Mouse (Mus musculus): ENCODE results near the gene Fam167b. TPM values are rescaled to one million over a fixed set of nuclear protein-coding genes. Genes with fewer than 3 reads are reported as not detected.
A peak's percentile ranks its signal among the peaks of the same experiment; 100 is the strongest.

Gene Fam167b
- total and polyA plus RNA-seq, 3 experiments, result 0.81 to 1.8 TPM; not detected in 1

GRCm38 (mm10) chr4:129584370-129584769 is 6.0 kb upstream of the Fam167b start:
- no peak overlapping the region; the same call in 1 of the 2 replicates for H3K9ac ChIP-seq (ENCODE audit: low read depth, low read length)
- H3K4me3 ChIP-seq, result peak overlapping the region; percentile 64; the same call in 1 of the 2 replicates
- no peaks in the 10 kb centered on the region for H3K36me3 ChIP-seq (ENCODE audit: control insufficient read depth, insufficient read depth, low read length)
- H3K79me2 ChIP-seq (replicated peaks; ENCODE audit: control insufficient read depth, insufficient read depth, low read length), result no peaks in the 10 kb centered on the region
- intact Hi-C loops (cut with DNase I), result loop anchor here (2.0 kb wide), 1 partner anchor 24 kb away; no protein-coding TSS in a partner anchor
- TF ChIP-seq EP300 (IDR thresholded peaks at IDR 0.05; ENCODE audit: insufficient read depth, low read depth, low read length) (no peak), POLR2A (IDR thresholded peaks at IDR 0.05; ENCODE audit: insufficient read depth, low read depth, low read length) (no peak), CTCF (IDR thresholded peaks at IDR 0.05) (no peak)
- DNase-seq, result no peak
- H3K4me1 ChIP-seq (ENCODE audit: control insufficient read depth, insufficient read depth, low read length), result 0 out of 2 replicates have a peak, but pooled peaks cover 2% of the 10 kb centered on the region
- 77% methylated on average over 1 of the region's 1 CpGs for WGBS
- H3K27me3 ChIP-seq (ENCODE audit: control insufficient read depth, insufficient read depth, low read length), result no peaks in the 10 kb centered on the region
- peak overlapping the region; percentile 58 for H3K27ac ChIP-seq

DNA sequence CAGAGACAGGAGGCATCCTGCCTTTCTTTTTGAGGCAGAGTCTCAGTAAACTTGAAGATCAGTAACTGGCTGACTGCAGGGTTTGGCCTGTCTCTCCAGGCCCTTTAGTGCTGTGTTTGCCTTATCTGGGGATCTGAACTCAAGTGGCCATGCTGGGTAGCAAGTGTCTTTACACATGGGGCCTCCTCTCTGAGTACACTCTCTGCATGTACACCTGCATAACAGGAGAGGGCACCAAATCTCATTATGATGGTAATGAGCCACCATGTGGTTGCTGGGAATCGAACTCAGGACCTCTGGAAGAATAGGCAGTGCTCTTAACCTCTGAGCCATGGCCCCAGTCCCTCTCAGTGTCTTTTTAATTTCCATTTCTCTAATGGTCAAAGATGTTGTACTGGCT is 3.9 kb upstream of the Fam167b start:
- no peak; the same call in 1 of the 2 replicates for TF ChIP-seq CTCF (IDR thresholded peaks at IDR 0.05)
- no peak for TF ChIP-seq POLR2A (IDR thresholded peaks at IDR 0.05; ENCODE audit: insufficient read depth, low read depth, low read length)
- no peak for TF ChIP-seq EP300 (IDR thresholded peaks at IDR 0.05; ENCODE audit: insufficient read depth, low read depth, low read length)
- intact Hi-C loops (cut with DNase I), result no loop called here

GRCm38 (mm10) chr4:129580347-129580746 is 2.0 kb upstream of the Fam167b start:
- no peak overlapping the region for H3K9ac ChIP-seq (ENCODE audit: low read depth, low read length)
- no peaks in the 10 kb centered on the region for H3K79me2 ChIP-seq (replicated peaks; ENCODE audit: control insufficient read depth, insufficient read depth, low read length)
- no peaks in the 10 kb centered on the region for H3K36me3 ChIP-seq (ENCODE audit: control insufficient read depth, insufficient read depth, low read length)
- no peak overlapping the region; the same call in 1 of the 2 replicates for H3K27ac ChIP-seq
- H3K4me3 ChIP-seq, result no peak overlapping the region
- intact Hi-C loops (cut with DNase I), result no loop called here
- H3K27me3 ChIP-seq (ENCODE audit: control insufficient read depth, insufficient read depth, low read length), result no peaks in the 10 kb centered on the region
- DNase-seq, result no peak
- H3K4me1 ChIP-seq (ENCODE audit: control insufficient read depth, insufficient read depth, low read length), result peaks cover 7% of the 10 kb centered on the region
- TF ChIP-seq EP300 (IDR thresholded peaks at IDR 0.05; ENCODE audit: insufficient read depth, low read depth, low read length), result no peak
- 43% methylated on average over 7 of the region's 7 CpGs for WGBS

More for the DNA sequence above, 3.9 kb upstream of the Fam167b start:
- no peak overlapping the region for H3K4me3 ChIP-seq
- no peaks in the 10 kb centered on the region for H3K36me3 ChIP-seq (ENCODE audit: control insufficient read depth, insufficient read depth, low read length)
- H3K9ac ChIP-seq (ENCODE audit: low read depth, low read length), result no peak overlapping the region
- H3K27me3 ChIP-seq (ENCODE audit: control insufficient read depth, insufficient read depth, low read length), result no peaks in the 10 kb centered on the region
- 85% methylated on average over 1 of the region's 1 CpGs for WGBS
- peaks cover 7% of the 10 kb centered on the region for H3K4me1 ChIP-seq (ENCODE audit: control insufficient read depth, insufficient read depth, low read length)
- H3K79me2 ChIP-seq (replicated peaks; ENCODE audit: control insufficient read depth, insufficient read depth, low read length), result no peaks in the 10 kb centered on the region
- H3K27ac ChIP-seq, result no peak overlapping the region
- DNase-seq, result no peak

DNA sequence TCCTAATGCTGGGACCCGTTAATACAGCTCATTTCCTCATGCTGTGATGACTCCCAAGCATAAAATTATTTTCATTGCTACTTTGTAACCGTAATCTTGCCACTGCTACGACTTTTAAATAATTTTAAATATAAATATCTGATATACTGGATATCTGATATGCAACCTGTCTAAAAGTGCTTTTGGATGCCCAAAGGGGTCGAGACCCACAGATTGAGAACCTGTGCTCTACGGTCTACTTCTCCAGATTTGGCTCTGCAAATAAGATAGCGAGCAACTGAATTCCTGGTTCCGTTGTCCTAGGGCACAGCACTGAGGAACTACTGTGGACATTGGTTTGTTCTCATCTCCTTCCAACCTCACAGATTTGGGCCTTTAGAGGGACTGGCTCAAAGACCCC is 661 bp downstream of the Fam167b start:
- H3K79me2 ChIP-seq (replicated peaks; ENCODE audit: control insufficient read depth, insufficient read depth, low read length), result no peaks in the 10 kb centered on the region
- 66% methylated on average over 7 of the region's 7 CpGs for WGBS
- TF ChIP-seq POLR2A (IDR thresholded peaks at IDR 0.05; ENCODE audit: insufficient read depth, low read depth, low read length), result no peak
- TF ChIP-seq CTCF (IDR thresholded peaks at IDR 0.05), result no peak
- TF ChIP-seq EP300 (IDR thresholded peaks at IDR 0.05; ENCODE audit: insufficient read depth, low read depth, low read length), result no peak
- no peak for DNase-seq
- no peaks in the 10 kb centered on the region for H3K36me3 ChIP-seq (ENCODE audit: control insufficient read depth, insufficient read depth, low read length)
- H3K27ac ChIP-seq, result no peak overlapping the region
- H3K9ac ChIP-seq (ENCODE audit: low read depth, low read length), result no peak overlapping the region
- H3K4me1 ChIP-seq (ENCODE audit: control insufficient read depth, insufficient read depth, low read length), result peaks cover 7% of the 10 kb centered on the region
- no peaks in the 10 kb centered on the region for H3K27me3 ChIP-seq (ENCODE audit: control insufficient read depth, insufficient read depth, low read length)
- no peak overlapping the region for H3K4me3 ChIP-seq
- intact Hi-C loops (cut with DNase I), result no loop called here

GRCm38 (mm10) chr4:129576863-129577491 is 1.4 kb downstream of the Fam167b start:
- Histone ChIP-seq H3K4me1 (ENCODE audit: control insufficient read depth, insufficient read depth, low read length) (peaks cover 7% of the 10 kb centered on the region), H3K4me3 (no peak overlapping the region), H3K27me3 (ENCODE audit: control insufficient read depth, insufficient read depth, low read length) (no peaks in the 10 kb centered on the region), H3K27ac (no peak overlapping the region), H3K36me3 (ENCODE audit: control insufficient read depth, insufficient read depth, low read length) (no peaks in the 10 kb centered on the region), H3K79me2 (replicated peaks; ENCODE audit: control insufficient read depth, insufficient read depth, low read length) (no peaks in the 10 kb centered on the region), H3K9ac (ENCODE audit: low read depth, low read length) (peak overlapping the region; percentile 40)
- intact Hi-C loops (cut with DNase I), result no loop called here
- TF ChIP-seq CTCF (IDR thresholded peaks at IDR 0.05) (peak; percentile 77), EP300 (IDR thresholded peaks at IDR 0.05; ENCODE audit: insufficient read depth, low read depth, low read length) (0 out of 2 replicates have a peak, but pooled peaks have one; percentile 31), POLR2A (IDR thresholded peaks at IDR 0.05; ENCODE audit: insufficient read depth, low read depth, low read length) (no peak)
- WGBS, result 25% methylated on average over 21 of the region's 21 CpGs
- DNase-seq, result peak; percentile 69 to 72

DNA sequence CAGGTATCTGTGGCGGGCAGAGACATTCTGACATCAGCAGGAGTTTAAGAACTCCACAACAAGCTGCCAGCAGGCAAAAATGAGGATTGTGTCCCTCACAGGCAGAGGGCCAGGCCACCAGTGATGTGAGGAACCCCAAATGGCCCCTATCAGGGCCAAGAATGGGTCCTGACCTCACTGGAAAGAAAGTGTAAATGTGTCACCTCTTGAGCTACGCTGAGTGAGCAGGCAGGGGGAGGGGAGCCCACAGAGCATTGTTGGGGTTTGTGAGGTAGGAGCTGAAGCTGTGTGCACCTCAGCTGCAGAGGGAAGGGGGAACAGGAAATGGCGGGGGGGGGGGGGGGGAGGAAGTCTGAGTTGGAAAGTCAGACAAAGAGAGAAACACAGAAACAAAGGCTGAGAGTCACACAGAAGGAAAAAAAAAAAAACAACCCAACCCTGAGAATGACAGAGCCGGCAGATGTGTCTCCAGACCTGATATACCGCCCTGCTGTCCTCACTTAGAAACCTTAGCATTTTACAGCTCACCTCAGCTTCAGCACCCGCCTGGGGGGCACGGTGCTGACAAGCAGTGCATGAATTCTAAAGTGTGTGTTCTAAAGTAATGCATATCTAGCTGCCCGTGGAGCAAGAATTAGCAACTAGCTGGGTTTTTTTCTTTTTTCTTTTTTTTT is 3.0 kb downstream of the Fam167b start:
- H3K9ac ChIP-seq (ENCODE audit: low read depth, low read length), result no peak overlapping the region
- 29% methylated on average over 7 of the region's 8 CpGs for WGBS

More for the DNA sequence above, 3.0 kb downstream of the Fam167b start:
- DNase-seq, result peak in 1 of 2 experiments; percentile 62
- H3K4me1 ChIP-seq (ENCODE audit: control insufficient read depth, insufficient read depth, low read length), result peaks cover 7% of the 10 kb centered on the region
- no peak overlapping the region for H3K27ac ChIP-seq
- H3K27me3 ChIP-seq (ENCODE audit: control insufficient read depth, insufficient read depth, low read length), result no peaks in the 10 kb centered on the region
- intact Hi-C loops (cut with DNase I), result loop anchor here (2.0 kb wide), 1 partner anchor 19 kb away; no protein-coding TSS in a partner anchor
- H3K79me2 ChIP-seq (replicated peaks; ENCODE audit: control insufficient read depth, insufficient read depth, low read length), result no peaks in the 10 kb centered on the region
- H3K4me3 ChIP-seq, result no peak overlapping the region
- H3K36me3 ChIP-seq (ENCODE audit: control insufficient read depth, insufficient read depth, low read length), result no peaks in the 10 kb centered on the region
- TF ChIP-seq EP300 (IDR thresholded peaks at IDR 0.05; ENCODE audit: insufficient read depth, low read depth, low read length), result no peak
- TF ChIP-seq POLR2A (IDR thresholded peaks at IDR 0.05; ENCODE audit: insufficient read depth, low read depth, low read length), result no peak
- no peak for TF ChIP-seq CTCF (IDR thresholded peaks at IDR 0.05)

Data from heart, adult 2 months (tissue).